In the genomic region with DNA sequence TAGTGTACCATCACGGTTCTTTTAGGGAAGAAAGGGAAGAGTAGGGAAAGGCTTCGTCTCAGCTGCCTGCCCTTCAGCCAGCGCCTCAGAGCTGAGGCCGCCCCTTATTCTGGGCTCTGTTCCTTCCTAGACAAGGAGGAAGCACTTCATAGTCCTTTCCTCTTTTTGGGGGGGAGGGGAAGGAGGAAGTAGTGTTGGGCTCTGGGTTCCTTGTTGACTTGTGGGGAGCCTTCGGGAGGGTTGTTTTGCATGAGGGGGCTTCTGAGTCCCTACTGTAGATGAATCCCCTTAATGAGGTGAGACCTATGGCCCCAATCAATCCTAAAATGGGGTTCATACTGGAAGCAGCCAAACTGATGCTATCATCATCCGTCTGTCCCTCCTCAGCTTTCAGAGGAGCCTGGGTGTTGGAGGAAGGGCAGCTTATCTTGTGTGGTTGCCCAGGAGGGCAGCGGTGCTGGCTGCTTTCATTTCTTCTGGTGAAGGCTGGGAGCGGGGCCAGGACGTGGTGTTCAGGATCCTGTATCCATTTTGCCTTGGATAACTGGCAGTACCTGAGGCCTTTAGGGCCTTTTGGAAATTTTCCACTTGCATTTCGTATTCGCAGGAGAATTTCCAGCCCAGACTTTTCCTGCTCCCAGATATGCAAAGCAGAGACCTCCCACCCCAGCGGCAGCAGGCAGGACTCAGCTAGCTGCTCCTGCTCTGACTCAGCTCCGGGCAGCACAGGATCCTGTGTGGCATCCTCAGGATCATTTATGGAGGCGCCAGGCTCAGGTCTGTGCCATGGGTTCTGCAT, we compare ENCODE assay signal across 7 mouse cellular contexts. TPM values are rescaled to one million over a fixed set of nuclear protein-coding genes. Genes with fewer than 3 reads are reported as not detected.
DNase-seq lines count a peak whose midpoint lies in the region; ATAC-seq lines count a peak whose summit lies in the region.

No protein-coding gene starts in this region.

- ATAC-seq in erythroid progenitor cell, adult 5-6 weeks (replicated peaks; ENCODE audit: low FRiP score, poor library complexity, severe bottlenecking) = peak; percentile 58

- DNase-seq in Muller cell, postnatal 12 days (ENCODE audit: inconsistent ontology term) = peak; percentile 67
- DNase-seq in adrenal gland, postnatal 25 days = peak; percentile 71
- DNase-seq in heart, postnatal 10 days = peak; percentile 61 to 66
- peak; percentile 60 to 73 for DNase-seq in layer of hippocampus, postnatal 10 days (ENCODE audit: low spot score in 2 of 2)
- peak; percentile 42 for DNase-seq in lung, postnatal 10 days
- peak; percentile 73 to 75 for DNase-seq in spleen, postnatal 10 days (ENCODE audit: low spot score in 2 of 2)

- intact Hi-C loops in heart, postnatal 10 days (cut with DNase I) = no loop called here

RNA-seq across cellular contexts. Expression of a gene that starts 5.4 kb away (rescaled TPM):
- total RNA-seq in adrenal gland, postnatal 25 days (2021) = 18.9 and 24.6 TPM in 2 replicates
- total RNA-seq in erythroid progenitor cell, adult 5-6 weeks (2015; ENCODE audit: low replicate concordance) = 80.7 and 109 TPM in 2 replicates
- 72.2 and 104 TPM in 2 replicates for total RNA-seq in erythroid progenitor cell, adult 5-6 weeks (2017; ENCODE audit: low replicate concordance)
- total RNA-seq in heart, postnatal 10 days (2021) = 10 to 100 TPM; 37.7 to 39.2 TPM
- 10 to 100 TPM; 25.7 to 27.0 TPM for total RNA-seq in layer of hippocampus, postnatal 10 days (2021)

Comparison
In these comparisons a context has a peak if more than half of its experiments do, and no peak if none do; other contexts are left out.
1. Peak in every context shown above with its lines: DNase-seq and ATAC-seq.